In genomic region chr10:117574056-117574727, GRCm38 (mm10) we compare ENCODE assay signal across 35 mouse cellular contexts.
"Had no signal": no experiment of that assay in that cellular context is flagged by ENCODE, and none has a peak within 500 bp of the region (broad histone marks: within the 10 kb centered on the region; RNA-seq: fewer than 3 reads in every experiment).

No protein-coding gene starts in this region.

- H3K27me3 ChIP-seq: intestine, embryonic 15.5 days had no signal

- H3K9ac ChIP-seq: heart, embryonic 12.5 days; heart, embryonic 13.5 days; heart, embryonic 15.5 days; hindbrain, embryonic 12.5 days; hindbrain, embryonic 13.5 days; hindbrain, embryonic 14.5 days; hindbrain, embryonic 15.5 days; intestine, embryonic 15.5 days; kidney, embryonic 15.5 days had no signal

- H3K4me1 ChIP-seq: intestine, embryonic 15.5 days had no signal

- H3K9me3 ChIP-seq: heart, embryonic 10.5 days; heart, embryonic 12.5 days; heart, embryonic 13.5 days; heart, embryonic 15.5 days; hindbrain, embryonic 10.5 days; hindbrain, embryonic 12.5 days; hindbrain, embryonic 13.5 days; hindbrain, embryonic 15.5 days; intestine, embryonic 15.5 days; kidney, embryonic 15.5 days had no signal

- H3K36me3 ChIP-seq: heart, embryonic 10.5 days; heart, embryonic 12.5 days; heart, embryonic 13.5 days; heart, embryonic 15.5 days; hindbrain, embryonic 10.5 days; hindbrain, embryonic 12.5 days; hindbrain, embryonic 13.5 days; hindbrain, embryonic 15.5 days; intestine, embryonic 15.5 days; kidney, embryonic 15.5 days had no signal

- H3K4me2 ChIP-seq: heart, embryonic 11.5 days; heart, embryonic 12.5 days; heart, embryonic 13.5 days; heart, embryonic 15.5 days; hindbrain, embryonic 12.5 days; hindbrain, embryonic 13.5 days; hindbrain, embryonic 14.5 days; hindbrain, embryonic 15.5 days; intestine, embryonic 15.5 days; kidney, embryonic 15.5 days had no signal

- ATAC-seq: hindbrain, embryonic 16.5 days; hindbrain, postnatal 0 days; inflammation-experienced regulatory T-cells, adult 6 months; intestine, embryonic 15.5 days; intestine, embryonic 16.5 days; intestine, postnatal 0 days had no signal

- DNase-seq: heart, postnatal 10 days; heart, postnatal 14 days; heart, postnatal 36 days; heart, postnatal 4 days; kidney, adult 11 months; kidney, adult 18-20 months; kidney, adult 2 months; kidney, adult 8-10 months; kidney, adult 9 months; kidney, postnatal 10 days; kidney, postnatal 14 days; kidney, postnatal 25 days; kidney, postnatal 36 days; kidney, postnatal 4 days; layer of hippocampus, adult 9-11 months; layer of hippocampus, postnatal 36 days had no signal

- H3K4me3 ChIP-seq: heart, embryonic 10.5 days; heart, embryonic 12.5 days; heart, embryonic 13.5 days; heart, embryonic 15.5 days; hindbrain, embryonic 10.5 days; hindbrain, embryonic 12.5 days; hindbrain, embryonic 13.5 days; hindbrain, embryonic 15.5 days; intestine, embryonic 15.5 days; kidney, embryonic 15.5 days; layer of hippocampus, adult 2 months had no signal

- H3K27ac ChIP-seq: heart, embryonic 10.5 days; heart, embryonic 13.5 days; heart, embryonic 15.5 days; hindbrain, embryonic 10.5 days; hindbrain, embryonic 12.5 days; hindbrain, embryonic 13.5 days; hindbrain, embryonic 14.5 days; hindbrain, embryonic 15.5 days; hindbrain, postnatal 0 days; intestine, embryonic 15.5 days; kidney, embryonic 15.5 days; kidney, postnatal 0 days; layer of hippocampus, adult 2 months had no signal
